Mouse (Mus musculus) heart, embryonic 14.5 days (tissue): ENCODE data around the gene Arhgap35. TPM values are rescaled to one million over a fixed set of nuclear protein-coding genes. Genes with fewer than 3 reads are reported as not detected.

Source experiments
- ATAC-seq: fragments of 200-750 bp; cut with Nextera tagmentation; 2 replicates; pipeline ENCODE4 v1.8.0; 2017; ENCODE audit warnings: low read depth, moderate TSS enrichment; ENCODE audit not compliant: insufficient number of reproducible peaks, insufficient read depth, low FRiP score
- H3K27ac ChIP-seq, 2 experiments: fragments of 200-500 bp in 1 of 2; fragments of 300-500 bp in 1 of 2; sonication (generic) in 1 of 2; replicated peaks in 1 of 2; 2 replicates each; pipeline ENCODE4 v1.5.1; 2012 to 2014; ENCODE audit warnings: low read depth in 2 of 2, low read length in 2 of 2, control low read depth in 1 of 2, mild to moderate bottlenecking in 1 of 2, mixed read lengths in 1 of 2; ENCODE audit not compliant: control insufficient read depth in 1 of 2, insufficient read depth in 1 of 2
- H3K27me3 ChIP-seq: fragments of 300-500 bp; sonication (generic); 2 replicates; pipeline ENCODE4 v1.6.1; 2014; ENCODE audit warnings: mild to moderate bottlenecking, low read length, control low read depth; ENCODE audit not compliant: control insufficient read depth, insufficient read depth
- H3K36me3 ChIP-seq: fragments of 300-500 bp; sonication (generic); 2 replicates; pipeline ENCODE4 v1.6.1; 2014; ENCODE audit warnings: mild to moderate bottlenecking, control low read depth, low read length, mixed read lengths; ENCODE audit not compliant: control insufficient read depth, insufficient read depth
- H3K4me1 ChIP-seq, 2 experiments: fragments of 200-500 bp in 1 of 2; fragments of 300-500 bp in 1 of 2; sonication (generic) in 1 of 2; 2 replicates each; pipeline ENCODE4 v1.6.1; 2012 to 2014; ENCODE audit warnings: low read length in 2 of 2, control low read depth in 1 of 2, mixed read lengths in 1 of 2; ENCODE audit not compliant: control insufficient read depth in 2 of 2, insufficient read depth in 2 of 2
- H3K4me2 ChIP-seq: fragments of 300-500 bp; sonication (generic); 2 replicates; pipeline ENCODE4 v1.6.1; 2014; ENCODE audit warnings: mild to moderate bottlenecking, low read length
- H3K4me3 ChIP-seq, 2 experiments: fragments of 200-500 bp in 1 of 2; fragments of 300-500 bp in 1 of 2; sonication (generic) in 1 of 2; 2 replicates each; pipeline ENCODE4 v1.5.1; 2012 to 2014; ENCODE audit warnings: low read length in 2 of 2, mild to moderate bottlenecking in 2 of 2, control low read depth in 1 of 2, low read depth in 1 of 2, moderate library complexity in 1 of 2; ENCODE audit not compliant: control insufficient read depth in 1 of 2, insufficient read depth in 1 of 2
- H3K9ac ChIP-seq: fragments of 300-500 bp; sonication (generic); 2 replicates; pipeline ENCODE4 v1.6.1; 2014; ENCODE audit warnings: mild to moderate bottlenecking, low read length
- H3K9me3 ChIP-seq: fragments of 300-500 bp; sonication (generic); 2 replicates; pipeline ENCODE4 v1.6.1; 2016; ENCODE audit warnings: low read length, control low read depth; ENCODE audit not compliant: control insufficient read depth
- WGBS: fragments of 180-500 bp; shearing (Covaris S2); extraction: QIAGEN DNeasy Blood & Tissue Kit; methylation state at CpG from one replicate; pipeline ENCODE4 v1.1.7; 2014; 5-methylcytosine and 5-hydroxymethylcytosine counted together
- polyA plus RNA-seq: library from polyadenylated mRNA; unstranded; fragments of >200 nt; fragmentation: Nextera tagmentation; extraction: Ambion mirVana; gene quantifications from 2 replicates; pipeline ENCODE4 v1.2.1, GENCODE M21; 2014

Arhgap35 gene
- polyA plus RNA-seq, 1 experiment from 2014 or later: 18.0 TPM

DNA sequence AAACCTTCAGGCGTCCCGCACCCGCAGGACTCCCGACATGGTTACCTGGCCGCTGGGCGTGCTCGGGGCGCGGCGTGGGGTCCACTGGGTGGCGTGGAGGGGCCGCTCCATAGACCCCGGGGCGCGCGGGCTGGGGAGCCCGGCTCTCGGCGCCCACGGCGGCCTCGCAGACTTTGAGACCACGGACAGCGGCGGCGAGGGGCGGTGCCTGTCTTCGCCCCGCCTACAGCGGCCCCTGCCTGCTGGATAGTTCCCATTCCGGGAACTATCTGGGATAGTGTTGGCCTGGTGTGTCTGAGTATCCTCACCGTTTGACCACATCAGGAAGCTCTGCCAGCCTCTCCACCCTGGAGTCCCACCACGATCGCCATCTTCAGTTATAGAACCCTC, 138.2 kb downstream of the Arhgap35 start:
- H3K36me3 ChIP-seq: no peaks in the 10 kb centered on the region
- no peak overlapping the region for H3K27ac ChIP-seq
- no peaks in the 10 kb centered on the region for H3K9me3 ChIP-seq
- peaks cover 5 to 15% of the 10 kb centered on the region in 2 experiments; a peak in 3 of 4 replicates for H3K4me1 ChIP-seq
- 3% methylated on average over 34 of the region's 34 CpGs for WGBS
- no peak overlapping the region for H3K9ac ChIP-seq
- peaks cover 60% of the 10 kb centered on the region for H3K27me3 ChIP-seq
- 0 out of 2 replicates have a peak, but pooled peaks have one; percentile 8 for ATAC-seq
- H3K4me3 ChIP-seq: peak overlapping the region; percentile 32 to 36; a peak in 3 of 4 replicates
- H3K4me2 ChIP-seq: peak overlapping the region; percentile 64

DNA sequence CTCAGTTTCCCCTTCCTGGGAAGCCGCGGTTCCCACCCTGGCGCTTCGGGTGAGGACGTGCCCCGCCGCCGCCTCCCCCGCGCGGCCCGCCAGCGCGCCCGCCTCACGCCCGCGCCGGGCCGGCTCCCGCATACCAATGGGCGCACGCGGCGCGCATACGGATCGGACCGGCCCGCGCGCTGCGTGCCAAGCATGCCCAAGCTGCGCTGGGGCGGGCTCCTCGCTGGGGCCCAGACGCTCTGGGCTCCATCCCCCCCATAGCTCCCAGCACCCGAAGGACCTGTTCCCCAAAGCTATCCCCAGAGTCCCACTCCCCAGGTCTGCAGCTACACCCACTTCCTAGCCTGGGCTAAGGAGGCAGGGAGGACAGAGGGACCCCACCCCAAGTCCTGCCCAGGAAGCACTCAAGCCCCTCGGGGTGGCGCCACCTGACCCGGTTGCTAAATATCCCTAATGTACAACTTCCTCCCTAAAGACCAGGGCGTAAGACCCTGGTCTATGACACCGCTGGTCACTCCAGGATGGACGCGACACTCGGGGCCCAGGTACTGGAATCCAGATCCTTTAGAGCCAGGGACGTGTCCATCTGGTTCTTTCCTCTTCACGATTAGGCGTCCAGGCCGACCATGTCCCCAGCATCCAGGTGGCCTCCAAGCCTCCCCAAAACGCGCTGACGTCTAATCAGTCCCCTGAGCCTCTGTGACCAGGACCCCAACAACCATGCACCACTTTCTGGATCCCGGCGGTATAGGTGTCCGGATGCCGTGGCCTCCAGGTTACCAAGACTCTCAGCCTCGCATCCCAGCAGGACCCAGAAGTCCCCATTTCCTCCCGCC, 138.8 kb downstream of the Arhgap35 start:
- Histone ChIP-seq H3K4me1 (peaks cover 5 to 15% of the 10 kb centered on the region in 2 experiments; a peak in 3 of 4 replicates), H3K27ac (no peak overlapping the region), H3K27me3 (peaks cover 66% of the 10 kb centered on the region), H3K36me3 (no peaks in the 10 kb centered on the region), H3K4me2 (peak overlapping the region; percentile 64), H3K9ac (no peak overlapping the region), H3K4me3 (peak overlapping the region; percentile 32 to 36; a peak in 3 of 4 replicates), H3K9me3 (no peaks in the 10 kb centered on the region)
- 1% methylated on average over 59 of the region's 59 CpGs for WGBS
- ATAC-seq: 0 out of 2 replicates have a peak, but pooled peaks have one; percentile 23

DNA sequence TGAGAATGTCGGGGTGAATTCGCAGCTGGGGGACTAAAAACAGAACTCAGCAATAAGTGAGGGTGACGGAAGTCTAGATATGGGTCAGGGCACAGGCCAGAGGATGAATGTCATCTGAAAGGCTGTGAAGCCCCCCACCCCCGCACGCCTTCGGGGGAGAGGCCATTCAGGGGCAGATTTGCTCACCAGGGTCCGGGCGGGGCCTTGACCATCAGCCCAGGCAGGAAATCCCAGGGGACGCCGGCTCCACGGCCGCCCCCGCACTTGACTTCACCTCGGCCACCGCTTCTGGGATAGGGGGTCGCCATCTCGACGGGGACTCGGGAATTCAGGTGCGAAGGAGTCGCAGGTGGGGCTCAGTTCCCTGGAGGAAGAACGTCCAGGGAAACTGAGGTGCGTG, 139.5 kb downstream of the Arhgap35 start:
- H3K4me1 ChIP-seq: peaks cover 5 to 15% of the 10 kb centered on the region in 2 experiments; a peak in 3 of 4 replicates
- no peak overlapping the region for H3K27ac ChIP-seq
- H3K36me3 ChIP-seq: no peaks in the 10 kb centered on the region
- H3K27me3 ChIP-seq: peaks cover 70% of the 10 kb centered on the region
- ATAC-seq: no peak
- H3K9me3 ChIP-seq: no peaks in the 10 kb centered on the region
- peak overlapping the region in 1 of 2 experiments; percentile 36; a peak in 2 of 4 replicates for H3K4me3 ChIP-seq
- peak overlapping the region; percentile 40 for H3K4me2 ChIP-seq
- H3K9ac ChIP-seq: no peak overlapping the region
- WGBS: 4% methylated on average over 23 of the region's 23 CpGs

DNA sequence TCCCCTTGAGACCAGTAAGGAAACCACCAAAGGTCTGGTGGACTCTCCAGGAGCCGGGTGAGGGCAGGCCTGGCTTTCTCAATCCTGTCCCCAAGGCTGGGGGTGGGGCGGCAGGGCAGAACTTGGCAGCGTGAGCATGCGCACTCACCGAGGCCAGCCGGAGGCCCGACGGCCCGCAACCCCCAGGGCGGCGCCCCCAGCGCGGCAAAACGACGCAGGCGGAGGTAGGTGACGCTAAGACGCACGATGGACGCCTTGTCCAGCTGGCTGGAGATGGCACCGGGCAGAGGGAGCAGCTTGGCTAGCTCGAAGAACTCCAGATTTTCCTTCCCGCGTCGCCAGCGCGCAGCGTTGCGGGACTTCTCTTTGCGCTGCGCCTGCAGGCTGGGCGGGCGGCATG, 140.3 kb downstream of the Arhgap35 start:
- Histone ChIP-seq H3K4me2 (peak overlapping the region; percentile 53), H3K4me3 (peak overlapping the region; percentile 30 to 33), H3K27ac (no peak overlapping the region), H3K9me3 (no peaks in the 10 kb centered on the region), H3K36me3 (no peaks in the 10 kb centered on the region), H3K27me3 (peaks cover 71% of the 10 kb centered on the region), H3K9ac (peak overlapping the region; percentile 38; the same call in 1 of the 2 replicates), H3K4me1 (peaks cover 5 to 15% of the 10 kb centered on the region in 2 experiments; a peak in 3 of 4 replicates)
- no peak for ATAC-seq
- WGBS: 6% methylated on average over 33 of the region's 33 CpGs

DNA sequence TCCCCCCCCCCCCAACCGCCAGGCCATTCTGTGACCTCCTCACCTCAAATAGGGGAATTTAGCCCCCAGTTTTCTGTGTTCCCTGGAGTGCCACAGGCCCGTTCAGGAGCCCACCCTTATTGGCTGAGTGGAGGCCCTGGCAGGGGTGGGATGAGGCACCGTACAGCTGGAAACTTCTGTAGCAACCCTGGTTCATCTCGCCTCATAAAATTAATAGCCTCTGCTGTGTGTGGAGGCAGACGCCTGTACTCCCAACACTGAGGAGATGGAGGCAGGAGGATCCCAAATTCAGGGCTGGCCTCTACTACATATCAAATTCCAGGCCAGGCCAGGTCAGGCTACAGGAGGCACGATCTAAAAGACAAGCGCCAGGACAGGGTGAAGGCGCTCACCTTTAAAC, 140.9 kb downstream of the Arhgap35 start:
- Histone ChIP-seq H3K4me1 (peaks cover 5 to 15% of the 10 kb centered on the region in 2 experiments; a peak in 3 of 4 replicates), H3K27me3 (peaks cover 76% of the 10 kb centered on the region), H3K4me2 (no peak overlapping the region), H3K36me3 (no peaks in the 10 kb centered on the region), H3K4me3 (no peak overlapping the region), H3K9me3 (no peaks in the 10 kb centered on the region), H3K9ac (no peak overlapping the region), H3K27ac (no peak overlapping the region)
- no peak for ATAC-seq
- WGBS: 62% methylated on average over 8 of the region's 8 CpGs

DNA sequence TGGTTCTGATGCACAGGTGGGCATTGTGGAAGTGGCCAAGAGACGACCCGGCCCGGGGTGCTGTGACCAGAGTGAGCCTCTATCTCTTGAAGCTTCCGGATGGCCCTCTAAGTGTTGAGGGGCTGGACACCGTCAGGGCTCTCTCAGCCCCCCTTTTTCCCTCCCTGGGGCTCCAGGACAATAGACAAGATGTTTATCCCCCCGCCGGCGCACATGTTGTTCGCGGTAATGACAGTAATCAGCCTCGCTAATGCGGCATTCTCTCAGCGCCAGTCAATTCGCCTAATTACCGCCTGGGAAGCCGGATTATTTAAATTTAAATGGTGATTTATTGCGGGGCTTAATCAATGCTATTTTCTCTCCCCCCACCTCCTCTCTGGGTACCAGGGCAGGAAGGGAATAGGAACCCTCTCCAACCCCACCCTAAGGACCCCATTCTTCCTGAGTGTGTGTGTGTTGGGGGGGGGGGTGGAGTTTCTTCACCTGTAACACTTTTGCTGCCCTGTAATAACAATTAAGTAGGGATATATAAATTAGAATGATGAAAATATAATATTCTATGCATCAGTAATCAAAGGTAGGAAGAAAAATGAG, 142.6 kb downstream of the Arhgap35 start:
- Histone ChIP-seq H3K4me3 (no peak overlapping the region), H3K36me3 (no peaks in the 10 kb centered on the region), H3K27ac (no peak overlapping the region), H3K4me1 (peaks cover 5 to 15% of the 10 kb centered on the region in 2 experiments; a peak in 3 of 4 replicates), H3K9me3 (no peaks in the 10 kb centered on the region), H3K27me3 (peaks cover 79% of the 10 kb centered on the region), H3K4me2 (no peak overlapping the region), H3K9ac (no peak overlapping the region)
- WGBS: 9% methylated on average over 17 of the region's 17 CpGs
- no peak for ATAC-seq

DNA sequence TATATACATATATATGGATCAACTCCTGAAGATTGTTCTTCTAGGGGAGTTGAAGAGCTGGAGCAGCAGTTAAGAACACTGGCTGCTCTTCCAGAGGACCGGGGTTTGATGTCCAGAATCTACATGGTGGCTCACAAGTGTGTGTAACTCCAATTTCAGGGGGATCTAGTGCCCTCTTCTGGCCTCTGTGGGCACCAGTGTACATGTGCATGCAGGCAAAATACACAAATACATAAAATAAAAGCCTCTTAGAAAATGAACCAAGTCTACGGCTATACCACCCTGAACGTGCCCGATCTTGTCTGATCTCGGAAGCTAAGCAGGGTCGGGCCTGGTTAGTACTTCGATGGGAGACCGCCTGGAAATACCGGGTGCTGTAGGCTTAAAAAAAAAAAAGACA, 143.2 kb downstream of the Arhgap35 start:
- Histone ChIP-seq H3K36me3 (no peaks in the 10 kb centered on the region), H3K9me3 (no peaks in the 10 kb centered on the region), H3K27ac (no peak overlapping the region), H3K4me1 (peaks cover 5 to 15% of the 10 kb centered on the region in 2 experiments; a peak in 3 of 4 replicates), H3K9ac (no peak overlapping the region), H3K4me3 (no peak overlapping the region), H3K4me2 (no peak overlapping the region), H3K27me3 (peaks cover 73% of the 10 kb centered on the region)
- 40% methylated on average over 9 of the region's 9 CpGs for WGBS
- ATAC-seq: no peak
